ENCODE assay signal across 8 mouse cellular contexts in genomic region chr3:41377826-41378406, GRCm38 (mm10).
DNase-seq lines count a peak whose midpoint lies in the region; ATAC-seq and TF ChIP-seq lines count a peak whose summit lies in the region.

No protein-coding gene starts in this region.

- H3K4me2 ChIP-seq in forebrain, embryonic 14.5 days (ENCODE audit: low read length) = no peak overlapping the region

- ATAC-seq in forebrain, embryonic 14.5 days = peak; percentile 60

- peaks cover 14% of the 10 kb centered on the region; the same call in 1 of the 2 replicates for H3K4me1 ChIP-seq in forebrain, embryonic 14.5 days (ENCODE audit: control insufficient read depth, insufficient read depth, low read length)
- H3K4me1 ChIP-seq in forebrain, embryonic 10.5 days = no peaks in the 10 kb centered on the region
- H3K4me1 ChIP-seq in testis, adult 2 months (ENCODE audit: control insufficient read depth, insufficient read depth, low read length) = no peaks in the 10 kb centered on the region

- H3K27ac ChIP-seq in forebrain, embryonic 14.5 days (ENCODE audit: low read depth, low read length) = no peak overlapping the region
- H3K27ac ChIP-seq in forebrain, embryonic 10.5 days = no peak overlapping the region
- no peak overlapping the region for H3K27ac ChIP-seq in testis, adult 2 months (ENCODE audit: control insufficient read depth, insufficient read depth, low read depth, low read length)

- TF ChIP-seq POLR2A in testis, adult 2 months (IDR thresholded peaks at IDR 0.05; ENCODE audit: control insufficient read depth, low read depth, low read length) = no peak

- WGBS in forebrain, embryonic 14.5 days = 27% methylated on average over 5 of the region's 5 CpGs
- WGBS in forebrain, embryonic 10.5 days = 87% methylated on average over 5 of the region's 5 CpGs

- no peak overlapping the region for H3K9ac ChIP-seq in forebrain, embryonic 14.5 days (ENCODE audit: low read length)

- H3K36me3 ChIP-seq in forebrain, embryonic 14.5 days (ENCODE audit: control insufficient read depth, insufficient read depth, low read length) = no peaks in the 10 kb centered on the region
- no peaks in the 10 kb centered on the region for H3K36me3 ChIP-seq in forebrain, embryonic 10.5 days (replicated peaks)
- H3K36me3 ChIP-seq in testis, adult 2 months (ENCODE audit: control insufficient read depth, insufficient read depth, low read length) = no peaks in the 10 kb centered on the region

- peak; percentile 76 for DNase-seq in forebrain, embryonic 14.5 days (ENCODE audit: low spot score)
- no peak for DNase-seq in forebrain, embryonic 10.5 days (ENCODE audit: extremely low spot score, low spot score)
- DNase-seq in testis, postnatal 10 days (ENCODE audit: low spot score) = no peak
- DNase-seq in layer of hippocampus, postnatal 36 days = peak; percentile 16 to 19
- DNase-seq in embryo, embryonic 11 days = no peak
- DNase-seq in spleen, postnatal 36 days (ENCODE audit: low spot score in 2 of 2) = no peak
- no peak for DNase-seq in thymus, postnatal 36 days

- no peaks in the 10 kb centered on the region for H3K27me3 ChIP-seq in forebrain, embryonic 14.5 days (replicated peaks; ENCODE audit: control insufficient read depth, insufficient read depth, low read length)
- H3K27me3 ChIP-seq in forebrain, embryonic 10.5 days (ENCODE audit: poor library complexity, severe bottlenecking) = no peaks in the 10 kb centered on the region
- H3K27me3 ChIP-seq in testis, adult 2 months (ENCODE audit: control insufficient read depth, insufficient read depth, low read length) = no peaks in the 10 kb centered on the region

- H3K4me3 ChIP-seq in forebrain, embryonic 14.5 days (ENCODE audit: low read depth, low read length) = no peak overlapping the region
- H3K4me3 ChIP-seq in forebrain, embryonic 10.5 days = no peak overlapping the region
- H3K4me3 ChIP-seq in testis, adult 2 months (ENCODE audit: control insufficient read depth, low read depth, low read length) = peak overlapping the region; percentile 25

- no peak for TF ChIP-seq CTCF in testis, adult 2 months (IDR thresholded peaks at IDR 0.05; ENCODE audit: control insufficient read depth, insufficient read depth, insufficient replicate concordance, low read depth, low read length)

- H3K9me3 ChIP-seq in forebrain, embryonic 14.5 days (replicated peaks; ENCODE audit: control insufficient read depth, low read length) = no peaks in the 10 kb centered on the region
- no peaks in the 10 kb centered on the region for H3K9me3 ChIP-seq in forebrain, embryonic 10.5 days

Comparison
In these comparisons a context has a peak if more than half of its experiments do, and no peak if none do; other contexts are left out.
1. DNase-seq: peak in forebrain, embryonic 14.5 days (single experiment) and layer of hippocampus, postnatal 36 days (2 of 2); none in forebrain, embryonic 10.5 days (single experiment), testis, postnatal 10 days (single experiment), embryo, embryonic 11 days (single experiment), spleen, postnatal 36 days (0 of 2) and thymus, postnatal 36 days (0 of 2).